Mouse (Mus musculus) lung, adult 2 months (tissue): ENCODE results near the gene Tmigd3. TPM values are rescaled to one million over a fixed set of nuclear protein-coding genes. Genes with fewer than 3 reads are reported as not detected.

ENCODE experiments used
- DNase-seq: peaks from one replicate; pipeline ENCODE4 v3.0.0; 2022
- H3K4me1 ChIP-seq: fragments of 200-500 bp; 2 replicates; pipeline ENCODE4 v1.6.1; 2011; ENCODE audit warnings: low read length; ENCODE audit not compliant: control insufficient read depth, insufficient read depth
- H3K4me3 ChIP-seq: fragments of 200-500 bp; replicated peaks from 2 replicates; pipeline ENCODE3; 2011; ENCODE audit warnings: low read depth, mild to moderate bottlenecking, control low read depth, low read length; ENCODE audit errors: extremely low read depth
- CTCF ChIP-seq: fragments of 200-500 bp; IDR thresholded peaks from 2 replicates; pipeline ENCODE4 v1.5.1; 2011; ENCODE audit warnings: mild to moderate bottlenecking, low read length, control low read depth; ENCODE audit not compliant: insufficient read depth
- POLR2A ChIP-seq: fragments of 200-500 bp; IDR thresholded peaks from 2 replicates; pipeline ENCODE4 v1.6.1; 2011; ENCODE audit warnings: low read depth, mild to moderate bottlenecking, control low read depth, low read length, borderline replicate concordance; ENCODE audit errors: extremely low read depth
- WGBS: fragments of 180-500 bp; shearing (Covaris S2); methylation state at CpG from one replicate; pipeline ENCODE4 v1.1.7; 2018; 5-methylcytosine and 5-hydroxymethylcytosine counted together
- polyA plus RNA-seq: library from polyadenylated mRNA; depleted of rRNA; stranded (reverse); fragments of >200 nt; gene quantifications from 2 replicates; pipeline ENCODE4 v1.2.3, GENCODE M21; 2012

Tmigd3 gene
- polyA plus RNA-seq, 1 experiment = 2.2 TPM

DNA sequence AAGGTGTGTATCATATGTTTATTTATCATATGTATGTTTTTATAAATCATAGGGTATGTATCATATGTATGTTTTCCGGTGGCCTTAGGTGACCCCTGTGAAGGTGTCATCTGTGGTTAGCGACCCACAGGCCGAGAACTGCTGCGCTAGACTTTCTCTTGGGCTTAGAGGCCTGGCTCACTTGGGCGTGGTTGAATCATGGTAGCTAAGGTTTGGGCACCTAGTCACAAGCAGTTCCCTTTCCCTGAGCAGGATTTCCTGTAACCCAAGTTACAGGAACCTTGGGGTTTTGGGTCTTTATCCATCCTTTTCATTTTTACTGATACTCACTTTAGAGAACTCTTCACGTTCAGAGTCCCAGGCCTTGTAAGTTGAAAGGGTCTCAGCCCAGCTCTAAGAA, 29.6 kb downstream of the Tmigd3 start:
- TF ChIP-seq POLR2A = no peak
- no peak for TF ChIP-seq CTCF
- no peak for DNase-seq
- Histone ChIP-seq H3K4me1 (no peaks in the 10 kb centered on the region; the same call in 1 of the 2 replicates), H3K4me3 (no peak overlapping the region)
- WGBS = 57% methylated on average over 6 of the region's 6 CpGs

DNA sequence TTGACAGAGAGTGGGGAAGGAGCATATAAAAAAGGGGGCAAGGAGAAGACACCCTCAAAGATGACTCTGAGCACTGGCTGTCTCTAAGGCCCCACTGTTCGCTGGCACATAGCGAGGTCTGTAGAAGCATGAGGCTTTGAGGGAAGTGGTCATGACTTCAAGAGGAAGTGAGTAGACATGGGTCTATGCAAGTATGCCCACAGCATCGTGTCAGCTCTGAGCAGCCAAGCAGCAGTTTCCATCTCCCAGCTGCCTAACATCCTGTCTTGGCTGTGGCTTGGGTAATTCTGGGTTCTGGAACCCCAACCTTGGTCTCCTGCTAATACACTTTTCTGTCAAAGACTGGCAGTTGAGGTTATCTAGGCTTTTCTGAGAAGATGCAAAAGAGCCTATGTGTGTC, 30.0 kb downstream of the Tmigd3 start:
- WGBS = 57% methylated on average over 3 of the region's 3 CpGs
- Histone ChIP-seq H3K4me3 (no peak overlapping the region), H3K4me1 (no peaks in the 10 kb centered on the region)
- DNase-seq = no peak
- no peak for TF ChIP-seq POLR2A
- no peak for TF ChIP-seq CTCF

GRCm38 (mm10) chr3:105901468-105901867, 30.8 kb downstream of the Tmigd3 start:
- H3K4me3 ChIP-seq = no peak overlapping the region
- TF ChIP-seq CTCF = no peak
- no peak for TF ChIP-seq POLR2A
- DNase-seq = no peak
- H3K4me1 ChIP-seq = no peaks in the 10 kb centered on the region
- WGBS = 78% methylated on average over 4 of the region's 4 CpGs

GRCm38 (mm10) chr3:105904213-105904612, 33.5 kb downstream of the Tmigd3 start:
- WGBS = 49% methylated on average over 4 of the region's 4 CpGs
- no peak for DNase-seq
- TF ChIP-seq CTCF (no peak), POLR2A (no peak)
- H3K4me3 ChIP-seq = no peak overlapping the region
- H3K4me1 ChIP-seq = no peaks in the 10 kb centered on the region

GRCm38 (mm10) chr3:105904721-105905120, 34.0 kb downstream of the Tmigd3 start:
- TF ChIP-seq CTCF (no peak), POLR2A (no peak)
- no peak overlapping the region for H3K4me3 ChIP-seq
- WGBS = 91% methylated on average over 9 of the region's 9 CpGs
- H3K4me1 ChIP-seq = no peaks in the 10 kb centered on the region
- DNase-seq = no peak

DNA sequence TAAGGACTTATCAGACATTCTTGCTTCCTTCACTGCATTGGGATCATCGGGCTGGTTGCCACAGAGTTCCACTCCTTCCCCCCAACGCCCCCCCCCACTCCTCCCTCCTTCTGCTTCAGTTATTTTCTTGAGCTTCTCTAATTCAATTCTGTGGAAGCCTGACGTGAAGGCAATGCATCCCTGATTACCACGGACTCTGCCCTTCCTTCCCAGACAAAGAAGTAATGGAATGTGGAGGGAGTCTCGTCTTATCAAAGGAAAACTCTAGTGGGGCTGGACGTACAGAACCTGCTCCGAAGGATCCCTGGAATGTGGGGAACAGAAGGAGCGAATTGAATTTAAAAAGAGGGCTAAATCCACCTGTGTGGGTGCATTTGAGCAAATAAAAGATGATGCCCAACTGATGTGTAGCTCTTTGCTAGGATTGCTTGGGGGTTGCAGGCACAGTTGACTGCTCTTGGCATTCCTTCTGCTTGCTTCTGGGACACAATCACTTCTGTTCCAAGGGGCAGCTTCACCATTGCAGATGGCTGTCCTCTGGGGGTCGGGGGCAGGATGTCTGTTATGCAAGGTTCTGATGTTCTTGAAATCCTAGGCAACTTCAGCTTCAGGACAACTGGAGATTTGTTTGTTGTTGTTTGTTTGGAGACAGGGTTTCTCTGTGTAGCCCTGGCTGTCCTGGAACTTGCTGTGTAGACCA, 37.4 kb downstream of the Tmigd3 start:
- Histone ChIP-seq H3K4me1 (0 out of 2 replicates have a peak, but pooled peaks cover 2% of the 10 kb centered on the region), H3K4me3 (no peak overlapping the region)
- TF ChIP-seq POLR2A = no peak
- TF ChIP-seq CTCF = no peak
- WGBS = 41% methylated on average over 9 of the region's 9 CpGs
- DNase-seq = no peak

- TF ChIP-seq CTCF (no peak), POLR2A (no peak)
- H3K4me3 ChIP-seq = no peak overlapping the region
- 87% methylated on average over 4 of the region's 4 CpGs for WGBS
- no peak for DNase-seq
- H3K4me1 ChIP-seq = peaks cover 4% of the 10 kb centered on the region; the same call in 1 of the 2 replicates
Measured at GRCm38 (mm10) chr3:105908976-105909375, 38.3 kb downstream of the Tmigd3 start.

DNA sequence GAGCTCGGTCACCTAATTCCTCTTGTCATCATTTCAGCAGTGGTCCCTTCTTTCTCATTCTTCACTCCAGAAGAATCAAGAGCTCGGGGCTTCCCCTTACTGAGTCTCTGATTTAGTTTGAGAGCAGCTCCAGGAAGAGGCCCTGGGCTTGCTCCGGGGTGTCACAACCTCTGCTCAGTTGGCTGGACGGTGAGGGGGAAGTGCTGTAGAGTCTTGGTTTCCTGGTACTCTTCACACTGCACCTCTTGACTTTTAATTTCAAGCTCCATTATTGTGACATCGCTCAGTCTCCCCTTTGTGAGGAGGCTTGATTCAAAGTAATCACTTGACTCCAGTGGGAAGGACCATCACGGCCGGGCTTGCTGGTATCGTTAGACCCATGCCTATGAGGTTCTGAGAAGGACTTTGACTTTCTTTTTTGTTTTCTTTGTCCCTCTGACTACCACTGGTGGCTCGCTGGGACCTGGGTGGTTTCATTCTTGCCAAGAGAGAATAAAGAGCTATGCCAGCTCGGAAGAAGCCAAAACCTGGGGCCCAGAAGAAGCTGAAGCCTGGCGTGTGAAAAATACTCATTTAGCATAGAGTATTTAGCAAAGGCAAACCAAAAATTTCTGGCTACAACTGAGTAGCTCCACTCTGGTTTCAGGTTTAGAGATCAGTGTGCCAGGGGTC, 40.0 kb downstream of the Tmigd3 start:
- peaks cover 8% of the 10 kb centered on the region; the same call in 1 of the 2 replicates for H3K4me1 ChIP-seq
- DNase-seq = no peak
- TF ChIP-seq CTCF = no peak
- no peak for TF ChIP-seq POLR2A
- 50% methylated on average over 11 of the region's 11 CpGs for WGBS
- no peak overlapping the region for H3K4me3 ChIP-seq

GRCm38 (mm10) chr3:105912097-105912880, 41.6 kb downstream of the Tmigd3 start:
- Histone ChIP-seq H3K4me1 (peaks cover 8% of the 10 kb centered on the region; the same call in 1 of the 2 replicates), H3K4me3 (no peak overlapping the region)
- DNase-seq = no peak
- TF ChIP-seq POLR2A (no peak), CTCF (no peak)
- 46% methylated on average over 9 of the region's 9 CpGs for WGBS
